Mouse (Mus musculus) Patski (cell line): ENCODE results near the gene Fbxo27. TPM values are rescaled to one million over a fixed set of nuclear protein-coding genes. Genes with fewer than 3 reads are reported as not detected.

Experiments
- ATAC-seq: fragments of 100-300 bp; one replicate; pipeline ENCODE4 v1.8.0; 2021
- CTCF ChIA-PET: fragments of 350-600 bp; sonication (Branson Sonifier 250); formaldehyde crosslinking; loops from one replicate; lab custom pipeline; 2022; ENCODE audit warnings: inconsistent platforms; lab: Charles Lee
- POLR2A ChIA-PET: fragments of 350-600 bp; sonication (Branson Sonifier 250); formaldehyde crosslinking; loops from one replicate; lab custom pipeline; 2022; ENCODE audit warnings: antibody characterized with exemption, inconsistent platforms; lab: Charles Lee
- DNase-seq: peaks from one replicate; pipeline ENCODE4 v3.0.0-alpha.2; 2011; ENCODE audit warnings: low read depth, low spot score
- H3K27me3 ChIP-seq: fragments of 371-371 bp; one replicate; pipeline ENCODE4 v1.5.1; 2021
- CTCF ChIP-seq: fragments of 100-300 bp; IDR thresholded peaks from one replicate; pipeline ENCODE4 v1.5.1; 2021
- in situ Hi-C: fragments of 300-500 bp; cut with MboI; formaldehyde crosslinking; loops from 3 replicates; pipeline ENCODE4 v1.11.1; 2018; ENCODE audit warnings: low pct_unique_long_range_greater_than_20kb, mixed read lengths
- polyA plus RNA-seq: library from polyadenylated mRNA; unstranded; gene quantifications from one replicate; pipeline ENCODE4 v1.2.3, GENCODE M21; 2021

Fbxo27 gene
- polyA plus RNA-seq, 1 experiment from 2014 or later: not detected

- ChIA-PET POLR2A (no interaction called here), CTCF (no interaction called here)
- ATAC-seq (no peak), DNase-seq (no peak)
- no peaks in the 10 kb centered on the region for H3K27me3 ChIP-seq
- TF ChIP-seq CTCF: peak; percentile 37
- in situ Hi-C loops: no loop called here
Measured at GRCm38 (mm10) chr7:28722079-28722478, 29.4 kb downstream of the Fbxo27 start.

- in situ Hi-C loops: loop anchor here (5.0 kb wide), 2 partner anchors 122 to 282 kb away; no protein-coding TSS in a partner anchor
- no peak for TF ChIP-seq CTCF
- no peaks in the 10 kb centered on the region for H3K27me3 ChIP-seq
- ChIA-PET POLR2A (no interaction called here), CTCF (no interaction called here)
- ATAC-seq (no peak), DNase-seq (no peak)
Measured at GRCm38 (mm10) chr7:28724613-28725012, 32.0 kb downstream of the Fbxo27 start.

- no peaks in the 10 kb centered on the region for H3K27me3 ChIP-seq
- ChIA-PET CTCF (interaction anchor here (1.0 to 1.2 kb wide), 2 partner anchors 36 to 285 kb away, joined by 3 read pairs; no protein-coding TSS in a partner anchor), POLR2A (no interaction called here)
- peak; percentile 30 for DNase-seq
- ATAC-seq: peak; percentile 24
- in situ Hi-C loops: loop anchor here (5.0 kb wide), 2 partner anchors 124 to 284 kb away; no protein-coding TSS in a partner anchor
- TF ChIP-seq CTCF: peak; percentile 95
Measured at GRCm38 (mm10) chr7:28726600-28726999, 34.0 kb downstream of the Fbxo27 start.

- H3K27me3 ChIP-seq: no peaks in the 10 kb centered on the region
- DNase-seq: peak; percentile 65
- no peak for TF ChIP-seq CTCF
- ATAC-seq: peak; percentile 76
- in situ Hi-C loops: loop anchor here (5.0 kb wide), 2 partner anchors 125 to 285 kb away; no protein-coding TSS in a partner anchor
- POLR2A ChIA-PET: no interaction called here
- CTCF ChIA-PET: interaction anchor here (0.9 to 1.4 kb wide), 8 partner anchors 14 to 288 kb away, joined by 3 to 5 read pairs (median 3); partner anchors contain the start of genes Mrps12 and Sars2
Measured at GRCm38 (mm10) chr7:28727649-28728340, 35.1 kb downstream of the Fbxo27 start.

- TF ChIP-seq CTCF: no peak
- POLR2A ChIA-PET: no interaction called here
- no peaks in the 10 kb centered on the region for H3K27me3 ChIP-seq
- no peak for ATAC-seq
- in situ Hi-C loops: no loop called here
- no peak for DNase-seq
- CTCF ChIA-PET: no interaction called here
Measured at GRCm38 (mm10) chr7:28732341-28733142, 39.9 kb downstream of the Fbxo27 start.

DNA sequence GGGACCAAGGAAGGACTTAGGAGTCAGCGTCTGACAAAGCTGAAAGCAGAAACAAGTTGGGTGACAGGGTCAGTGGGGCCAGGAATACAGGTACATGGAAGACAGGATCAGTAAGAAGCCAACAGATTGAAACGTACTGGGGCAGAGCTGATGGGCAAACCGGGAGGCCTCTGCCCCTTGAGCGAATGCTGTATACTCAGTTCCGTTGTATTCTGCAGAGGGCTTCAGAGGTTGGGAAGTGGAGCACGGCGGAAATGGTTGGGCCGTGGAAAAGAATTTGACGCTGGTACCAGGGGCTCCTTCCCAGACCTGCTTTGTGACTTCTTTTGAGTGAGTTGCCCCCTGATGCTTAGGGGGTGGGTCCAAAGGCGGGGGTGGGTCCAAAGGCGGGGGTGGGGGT is 40.6 kb downstream of the Fbxo27 start:
- in situ Hi-C loops: no loop called here
- ChIA-PET POLR2A (no interaction called here), CTCF (no interaction called here)
- no peak for TF ChIP-seq CTCF
- DNase-seq (no peak), ATAC-seq (no peak)
- no peaks in the 10 kb centered on the region for H3K27me3 ChIP-seq

DNA sequence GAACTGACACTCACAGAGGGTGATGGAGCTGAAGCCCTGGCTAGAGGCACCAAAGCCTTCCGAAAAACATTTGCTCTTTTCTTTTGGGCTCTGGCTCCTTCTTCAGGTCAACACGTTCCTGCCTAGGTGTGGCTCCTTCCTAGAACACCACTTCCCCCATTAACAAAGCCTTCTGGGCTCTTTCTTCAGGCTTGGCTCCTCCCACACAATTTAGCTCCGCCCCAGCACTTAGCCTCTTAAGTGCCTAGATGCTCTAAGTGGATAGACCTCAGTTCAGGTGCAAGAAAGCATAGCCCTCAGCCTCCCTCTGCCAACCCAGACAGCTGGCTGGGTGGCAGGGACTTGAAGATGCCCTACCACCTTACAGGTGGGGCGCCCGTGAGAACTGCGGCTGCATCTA is 43.1 kb downstream of the Fbxo27 start:
- TF ChIP-seq CTCF: no peak
- CTCF ChIA-PET: no interaction called here
- H3K27me3 ChIP-seq: no peaks in the 10 kb centered on the region
- in situ Hi-C loops: no loop called here
- DNase-seq (no peak), ATAC-seq (no peak)
- POLR2A ChIA-PET: no interaction called here

GRCm38 (mm10) chr7:28739829-28740228 is 47.2 kb downstream of the Fbxo27 start:
- H3K27me3 ChIP-seq: no peaks in the 10 kb centered on the region
- no peak for ATAC-seq
- in situ Hi-C loops: no loop called here
- POLR2A ChIA-PET: no interaction called here
- DNase-seq: no peak
- no peak for TF ChIP-seq CTCF
- CTCF ChIA-PET: no interaction called here

GRCm38 (mm10) chr7:28740949-28741348 is 48.3 kb downstream of the Fbxo27 start:
- no peaks in the 10 kb centered on the region for H3K27me3 ChIP-seq
- in situ Hi-C loops: no loop called here
- ATAC-seq: no peak
- DNase-seq: no peak
- POLR2A ChIA-PET: no interaction called here
- CTCF ChIA-PET: no interaction called here
- TF ChIP-seq CTCF: no peak

GRCm38 (mm10) chr7:28741368-28741708 is 48.7 kb downstream of the Fbxo27 start:
- ChIA-PET CTCF (interaction anchor here (0.7 to 1.6 kb wide), 6 partner anchors 14 to 304 kb away, joined by 3 to 5 read pairs (median 4); partner anchors contain the start of genes Ccer2, Gmfg and Sirt2), POLR2A (no interaction called here)
- in situ Hi-C loops: no loop called here
- no peaks in the 10 kb centered on the region for H3K27me3 ChIP-seq
- DNase-seq (no peak), ATAC-seq (no peak)
- TF ChIP-seq CTCF: no peak
